Mouse (Mus musculus) heart, postnatal 14 days (tissue): ENCODE data around the gene Pou3f1. TPM values are rescaled to one million over a fixed set of nuclear protein-coding genes. Genes with fewer than 3 reads are reported as not detected.
A peak's percentile ranks its signal among the peaks of the same experiment; 100 is the strongest.
"Not testable (repeated sequence)": the region's sequence is repeated elsewhere in the genome, so short reads cannot be mapped to it uniquely, and the experiment has no call there.

Experiments
- DNase-seq, 2 experiments: peaks; one replicate each; pipeline ENCODE4 v3.0.0; 2021 to 2022
- intact Hi-C: fragments of 180-260 bp; cut with DNase I; formaldehyde crosslinking; loops from one replicate; pipeline ENCODE4 v1.15.1; 2025
- total RNA-seq, 2 experiments: library from RNA; stranded (reverse); gene quantifications; 2 replicates each; pipeline ENCODE4 v1.2.3; 2021

The Pou3f1 gene
- total RNA-seq, 2 experiments from 2014 or later, result 0.07 TPM; not detected in 1

GRCm38 (mm10) chr4:124707381-124708199 is 51.0 kb downstream of the Pou3f1 start:
- intact Hi-C loops, DNase-seq: not testable (repeated sequence)

DNA sequence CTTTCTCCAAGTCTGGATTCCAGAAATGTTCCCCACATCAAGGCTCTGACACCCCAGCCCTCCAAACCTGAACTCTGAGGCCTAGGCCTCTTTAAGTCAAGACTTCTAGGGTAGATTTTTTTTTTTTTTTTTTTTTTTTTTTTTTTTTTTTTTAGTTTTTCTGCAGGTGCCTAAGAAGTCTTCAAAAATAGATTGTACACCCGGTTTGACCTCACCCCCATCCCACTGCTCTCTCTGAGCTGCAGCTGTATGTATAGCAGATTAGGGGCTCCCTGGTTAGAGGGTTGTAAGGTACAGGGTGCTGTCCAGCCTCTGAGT is 51.6 kb downstream of the Pou3f1 start:
- intact Hi-C loops, DNase-seq: not testable (repeated sequence)

GRCm38 (mm10) chr4:124708518-124709477 is 52.2 kb downstream of the Pou3f1 start:
- DNase-seq, result peak; percentile 91 to 93
- intact Hi-C loops, result no loop called here

- intact Hi-C loops, result loop anchor here (2.0 to 5.0 kb wide), 2 partner anchors 27 to 137 kb away; no protein-coding TSS in a partner anchor
Measured at GRCm38 (mm10) chr4:124709961-124710446, 53.4 kb downstream of the Pou3f1 start.

More at GRCm38 (mm10) chr4:124709961-124710446, 53.4 kb downstream of the Pou3f1 start:
- DNase-seq, result peak; percentile 46 to 47

Other genes with a start within 250 kb of the Pou3f1 start
- gene 3100002H09Rik, start 46.0 kb upstream of the Pou3f1 start, total RNA-seq, result not detected
- gene Utp11, start 36.8 kb downstream of the Pou3f1 start, total RNA-seq, result 10 to 100 TPM; 11.6 to 12.0 TPM
- gene Fhl3, start 43.9 kb downstream of the Pou3f1 start, total RNA-seq, result 10 to 100 TPM; 13.0 to 13.9 TPM
- gene Sf3a3, start 58.0 kb downstream of the Pou3f1 start, total RNA-seq, result 10 to 100 TPM; 19.2 to 21.5 TPM
- 10 to 100 TPM; 12.5 to 13.6 TPM for gene Inpp5b, start 85.0 kb downstream of the Pou3f1 start, total RNA-seq
- gene Mtf1, start 145.3 kb downstream of the Pou3f1 start, total RNA-seq, result 10 to 100 TPM; 12.8 to 15.7 TPM
- gene Yrdc, start 193.9 kb downstream of the Pou3f1 start, total RNA-seq, result 10 to 100 TPM; 17.5 to 17.9 TPM
- 10 to 100 TPM; 23.9 to 24.8 TPM for gene 1110065P20Rik, start 194.4 kb downstream of the Pou3f1 start, total RNA-seq
- gene Maneal, start 205.4 kb downstream of the Pou3f1 start, total RNA-seq, result under 1 TPM; 0.10 to 0.17 TPM
- not detected for gene Epha10, start 224.1 kb downstream of the Pou3f1 start, total RNA-seq